Mouse (Mus musculus): ENCODE results near the gene Rragd. TPM values are rescaled to one million over a fixed set of nuclear protein-coding genes. Genes with fewer than 3 reads are reported as not detected.
A peak's percentile ranks its signal among the peaks of the same experiment; 100 is the strongest.
"Not testable (repeated sequence)": the region's sequence is repeated elsewhere in the genome, so short reads cannot be mapped to it uniquely, and the experiment has no call there.

Rragd gene
- polyA plus RNA-seq, 1 experiment from 2014 or later = 2.3 TPM

GRCm38 (mm10) chr4:32987006-32987405, 4.2 kb downstream of the Rragd start:
- Histone ChIP-seq H3K9ac (no peak overlapping the region), H3K9me3 (replicated peaks) (no peaks in the 10 kb centered on the region), H3K4me1 (replicated peaks) (peaks cover 68% of the 10 kb centered on the region), H3K4me3 (replicated peaks) (peak overlapping the region; percentile 67), H3K4me2 (peak overlapping the region; percentile 97), H3K36me3 (replicated peaks) (no peaks in the 10 kb centered on the region; the same call in 1 of the 2 replicates), H3K27ac (replicated peaks) (peak overlapping the region; percentile 92), H3K27me3 (peaks cover 63% of the 10 kb centered on the region)
- peak; percentile 96 for ATAC-seq (ENCODE audit: insufficient read depth)
- 21% methylated on average over 3 of the region's 3 CpGs for WGBS (ENCODE audit: insufficient replicate concordance)

- H3K36me3 ChIP-seq (replicated peaks) = no peaks in the 10 kb centered on the region; the same call in 1 of the 2 replicates
- H3K9ac ChIP-seq = no peak overlapping the region
- H3K27ac ChIP-seq (replicated peaks) = no peak overlapping the region
- peaks cover 46% of the 10 kb centered on the region for H3K4me1 ChIP-seq (replicated peaks)
- no peak overlapping the region for H3K4me2 ChIP-seq
- no peak for ATAC-seq (ENCODE audit: insufficient read depth)
- no peak overlapping the region for H3K4me3 ChIP-seq (replicated peaks)
- H3K27me3 ChIP-seq = peaks cover 43% of the 10 kb centered on the region
- 47% methylated on average over 2 of the region's 2 CpGs for WGBS (ENCODE audit: insufficient replicate concordance)
- no peaks in the 10 kb centered on the region for H3K9me3 ChIP-seq (replicated peaks)
Observed at GRCm38 (mm10) chr4:32989346-32989745, 6.5 kb downstream of the Rragd start.

- Histone ChIP-seq H3K4me2 (no peak overlapping the region), H3K27me3 (peaks cover 24% of the 10 kb centered on the region), H3K9me3 (replicated peaks) (no peaks in the 10 kb centered on the region), H3K27ac (replicated peaks) (no peak overlapping the region), H3K4me3 (replicated peaks) (no peak overlapping the region), H3K9ac (no peak overlapping the region), H3K4me1 (replicated peaks) (peaks cover 10% of the 10 kb centered on the region; the same call in 1 of the 2 replicates), H3K36me3 (replicated peaks) (no peaks in the 10 kb centered on the region)
- no peak for ATAC-seq (ENCODE audit: insufficient read depth)
- WGBS (ENCODE audit: insufficient replicate concordance) = 55% methylated on average over 3 of the region's 3 CpGs
Observed at GRCm38 (mm10) chr4:32994168-32994567, 11.3 kb downstream of the Rragd start.

GRCm38 (mm10) chr4:32996083-32996482, 13.2 kb downstream of the Rragd start:
- Histone ChIP-seq H3K4me1 (replicated peaks) (peaks cover 6% of the 10 kb centered on the region; the same call in 1 of the 2 replicates), H3K27ac (replicated peaks) (no peak overlapping the region), H3K4me2 (no peak overlapping the region), H3K9me3 (replicated peaks) (no peaks in the 10 kb centered on the region), H3K36me3 (replicated peaks) (no peaks in the 10 kb centered on the region), H3K4me3 (replicated peaks) (no peak overlapping the region), H3K9ac (no peak overlapping the region), H3K27me3 (peaks cover 17% of the 10 kb centered on the region)
- ATAC-seq (ENCODE audit: insufficient read depth) = no peak
- WGBS (ENCODE audit: insufficient replicate concordance) = 84% methylated on average over 5 of the region's 5 CpGs

DNA sequence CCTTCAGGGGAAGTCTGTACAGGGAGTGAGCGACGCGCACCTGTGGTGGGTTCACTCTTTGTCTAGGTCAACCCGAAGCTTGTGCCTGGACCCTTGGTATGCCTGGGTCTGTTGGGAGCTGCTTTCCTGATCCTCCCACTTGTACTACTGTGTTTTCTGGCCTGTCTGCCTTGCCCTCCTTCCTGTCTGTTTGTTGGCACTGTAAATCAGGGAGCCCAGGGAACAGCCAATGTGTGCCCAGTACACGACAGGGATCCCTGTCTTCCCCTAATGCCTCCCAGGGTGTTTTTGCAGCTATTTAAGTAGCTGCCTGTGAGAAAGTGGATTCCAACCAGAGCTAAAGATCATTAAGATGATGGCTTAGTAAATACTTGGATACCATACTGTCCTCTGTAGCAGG, 14.7 kb downstream of the Rragd start:
- Histone ChIP-seq H3K27me3 (peaks cover 4% of the 10 kb centered on the region; the same call in 1 of the 2 replicates), H3K36me3 (replicated peaks) (no peaks in the 10 kb centered on the region), H3K4me2 (no peak overlapping the region), H3K4me3 (replicated peaks) (no peak overlapping the region), H3K4me1 (replicated peaks) (peaks cover 6% of the 10 kb centered on the region; the same call in 1 of the 2 replicates), H3K9ac (no peak overlapping the region), H3K9me3 (replicated peaks) (no peaks in the 10 kb centered on the region), H3K27ac (replicated peaks) (no peak overlapping the region)
- no peak for ATAC-seq (ENCODE audit: insufficient read depth)
- 75% methylated on average over 5 of the region's 5 CpGs for WGBS (ENCODE audit: insufficient replicate concordance)

GRCm38 (mm10) chr4:32998996-32999395, 16.2 kb downstream of the Rragd start:
- Histone ChIP-seq H3K9ac (no peak overlapping the region), H3K4me3 (replicated peaks) (no peak overlapping the region), H3K27me3 (peaks cover 4% of the 10 kb centered on the region; the same call in 1 of the 2 replicates), H3K4me1 (replicated peaks) (peaks cover 6% of the 10 kb centered on the region; the same call in 1 of the 2 replicates), H3K4me2 (no peak overlapping the region), H3K27ac (replicated peaks) (no peak overlapping the region), H3K9me3 (replicated peaks) (no peaks in the 10 kb centered on the region), H3K36me3 (replicated peaks) (no peaks in the 10 kb centered on the region)
- no peak for ATAC-seq (ENCODE audit: insufficient read depth)
- 75% methylated on average over 8 of the region's 8 CpGs for WGBS (ENCODE audit: insufficient replicate concordance)

GRCm38 (mm10) chr4:33002081-33002480, 19.2 kb downstream of the Rragd start:
- peaks cover 4% of the 10 kb centered on the region; the same call in 1 of the 2 replicates for H3K27me3 ChIP-seq
- WGBS (ENCODE audit: insufficient replicate concordance) = 48% methylated on average over 3 of the region's 3 CpGs

GRCm38 (mm10) chr4:33005595-33006470, 23.0 kb downstream of the Rragd start:
- not testable (repeated sequence) for H3K9ac ChIP-seq; H3K9me3 ChIP-seq (replicated peaks); H3K27me3 ChIP-seq; H3K4me1 ChIP-seq (replicated peaks); H3K27ac ChIP-seq (replicated peaks); ATAC-seq (ENCODE audit: insufficient read depth); H3K36me3 ChIP-seq (replicated peaks); H3K4me2 ChIP-seq; H3K4me3 ChIP-seq (replicated peaks)
- WGBS (ENCODE audit: insufficient replicate concordance) = 46% methylated on average over 10 of the region's 10 CpGs

More at GRCm38 (mm10) chr4:33002081-33002480, 19.2 kb downstream of the Rragd start:
- ATAC-seq (ENCODE audit: insufficient read depth) = no peak
- no peaks in the 10 kb centered on the region for H3K36me3 ChIP-seq (replicated peaks)
- H3K9ac ChIP-seq = no peak overlapping the region
- H3K27ac ChIP-seq (replicated peaks) = no peak overlapping the region
- H3K4me3 ChIP-seq (replicated peaks) = no peak overlapping the region
- no peaks in the 10 kb centered on the region for H3K9me3 ChIP-seq (replicated peaks)
- no peak overlapping the region for H3K4me2 ChIP-seq
- no peaks in the 10 kb centered on the region; the same call in 1 of the 2 replicates for H3K4me1 ChIP-seq (replicated peaks)

- no peaks in the 10 kb centered on the region for H3K9me3 ChIP-seq (replicated peaks)
- no peak for ATAC-seq (ENCODE audit: insufficient read depth)
- H3K9ac ChIP-seq = no peak overlapping the region
- H3K4me3 ChIP-seq (replicated peaks) = no peak overlapping the region
- no peaks in the 10 kb centered on the region for H3K36me3 ChIP-seq (replicated peaks)
- H3K4me2 ChIP-seq = no peak overlapping the region
- H3K27me3 ChIP-seq = no peaks in the 10 kb centered on the region
- 65% methylated on average over 11 of the region's 11 CpGs for WGBS (ENCODE audit: insufficient replicate concordance)
- no peaks in the 10 kb centered on the region; the same call in 1 of the 2 replicates for H3K4me1 ChIP-seq (replicated peaks)
- no peak overlapping the region for H3K27ac ChIP-seq (replicated peaks)
Observed at GRCm38 (mm10) chr4:33006844-33007243, 24.0 kb downstream of the Rragd start.

DNA sequence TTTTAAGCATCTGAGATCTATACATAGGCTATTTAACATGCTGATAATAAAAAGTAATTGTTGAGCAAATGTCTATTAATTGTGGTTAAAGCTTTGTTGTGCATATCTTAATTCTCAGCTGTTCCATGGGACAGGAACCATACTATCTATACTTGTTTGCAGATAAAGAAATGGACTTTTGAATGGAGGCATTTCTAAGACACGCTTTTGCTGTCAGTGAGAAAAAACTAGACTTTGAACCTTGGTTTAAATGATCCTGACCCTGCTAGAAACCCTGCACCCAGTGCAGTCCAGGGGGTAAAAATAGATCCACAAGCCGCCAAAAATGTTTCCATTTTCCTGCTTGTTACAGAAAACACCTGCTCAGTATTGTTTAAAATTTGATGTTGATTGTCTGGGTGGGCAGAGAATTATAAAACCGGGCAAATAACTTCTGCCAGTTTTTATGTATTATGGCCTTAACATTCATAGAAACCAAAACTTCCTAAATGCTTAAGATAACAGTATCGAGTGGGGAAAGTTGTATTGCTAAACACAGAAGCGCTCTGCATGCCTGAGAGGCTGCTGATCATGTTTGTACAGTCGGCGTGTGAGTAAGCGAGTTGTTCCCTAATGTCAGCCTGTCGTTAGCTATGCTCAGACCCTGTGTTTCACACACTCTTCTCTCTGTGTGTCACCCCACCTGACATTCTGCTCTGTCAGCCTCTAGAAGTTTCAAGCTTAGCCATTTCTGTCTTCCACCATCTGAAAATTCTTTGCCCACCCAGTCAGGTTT, 24.8 kb downstream of the Rragd start:
- no peak for ATAC-seq (ENCODE audit: insufficient read depth)
- Histone ChIP-seq H3K36me3 (replicated peaks) (no peaks in the 10 kb centered on the region), H3K9me3 (replicated peaks) (no peaks in the 10 kb centered on the region), H3K27ac (replicated peaks) (no peak overlapping the region), H3K4me2 (no peak overlapping the region), H3K27me3 (no peaks in the 10 kb centered on the region), H3K4me3 (replicated peaks) (no peak overlapping the region), H3K4me1 (replicated peaks) (no peaks in the 10 kb centered on the region), H3K9ac (no peak overlapping the region)
- WGBS (ENCODE audit: insufficient replicate concordance) = 48% methylated on average over 9 of the region's 9 CpGs

- no peak overlapping the region for H3K4me3 ChIP-seq (replicated peaks)
- H3K4me1 ChIP-seq (replicated peaks) = no peaks in the 10 kb centered on the region
- WGBS (ENCODE audit: insufficient replicate concordance) = 72% methylated on average over 1 of the region's 1 CpGs
- ATAC-seq (ENCODE audit: insufficient read depth) = no peak
- no peaks in the 10 kb centered on the region for H3K36me3 ChIP-seq (replicated peaks)
- no peak overlapping the region for H3K4me2 ChIP-seq
- H3K27me3 ChIP-seq = no peaks in the 10 kb centered on the region
- no peak overlapping the region for H3K9ac ChIP-seq
- no peaks in the 10 kb centered on the region for H3K9me3 ChIP-seq (replicated peaks)
- no peak overlapping the region for H3K27ac ChIP-seq (replicated peaks)
Observed at GRCm38 (mm10) chr4:33010078-33010477, 27.2 kb downstream of the Rragd start.
